Mouse (Mus musculus) midbrain, embryonic 14.5 days (tissue): ENCODE data around the gene Mpdu1. TPM values are rescaled to one million over a fixed set of nuclear protein-coding genes. Genes with fewer than 3 reads are reported as not detected.
"Not testable (repeated sequence)": the region's sequence is repeated elsewhere in the genome, so short reads cannot be mapped to it uniquely, and the experiment has no call there.

Source experiments
- ATAC-seq: fragments of 200-750 bp; cut with Nextera tagmentation; 2 replicates; pipeline ENCODE4 v1.8.0; 2017; ENCODE audit warnings: moderate number of reproducible peaks, moderate library complexity; ENCODE audit not compliant: low FRiP score, low TSS enrichment
- DNase-seq: peaks from one replicate; pipeline ENCODE4 v3.0.0-alpha.2; 2015
- H3K27ac ChIP-seq: fragments of 300-500 bp; sonication (generic); replicated peaks from 2 replicates; pipeline ENCODE4 v1.5.1; 2014; ENCODE audit warnings: mild to moderate bottlenecking, low read depth, low read length, moderate library complexity
- H3K27me3 ChIP-seq: fragments of 300-500 bp; sonication (generic); 2 replicates; pipeline ENCODE4 v1.6.1; 2014; ENCODE audit warnings: low read length, control low read depth, mixed read lengths; ENCODE audit not compliant: control insufficient read depth, insufficient read depth
- H3K36me3 ChIP-seq: fragments of 300-500 bp; sonication (generic); 2 replicates; pipeline ENCODE4 v1.6.1; 2014; ENCODE audit warnings: low read length, control low read depth; ENCODE audit not compliant: control insufficient read depth, insufficient read depth
- H3K4me1 ChIP-seq: fragments of 300-500 bp; sonication (generic); 2 replicates; pipeline ENCODE4 v1.6.1; 2014; ENCODE audit warnings: mild to moderate bottlenecking, antibody characterized with exemption, low read length, control low read depth; ENCODE audit not compliant: control insufficient read depth, insufficient read depth
- H3K4me2 ChIP-seq: fragments of 300-500 bp; sonication (generic); 2 replicates; pipeline ENCODE4 v1.6.1; 2014; ENCODE audit warnings: mild to moderate bottlenecking, low read length, moderate library complexity
- H3K4me3 ChIP-seq: fragments of 300-500 bp; sonication (generic); replicated peaks from 2 replicates; pipeline ENCODE4 v1.5.1; 2014; ENCODE audit warnings: low read depth, low read length
- H3K9ac ChIP-seq: fragments of 300-500 bp; sonication (generic); replicated peaks from 2 replicates; pipeline ENCODE4 v1.6.1; 2014; ENCODE audit warnings: mild to moderate bottlenecking, low read length, moderate library complexity
- H3K9me3 ChIP-seq: fragments of 300-500 bp; sonication (generic); 2 replicates; pipeline ENCODE4 v1.6.1; 2016; ENCODE audit warnings: low read length, control low read depth, mixed read lengths; ENCODE audit not compliant: control insufficient read depth
- WGBS: fragments of 180-500 bp; shearing (Covaris S2); extraction: QIAGEN DNeasy Blood & Tissue Kit; methylation state at CpG from one replicate; pipeline ENCODE4 v1.1.7; 2014; 5-methylcytosine and 5-hydroxymethylcytosine counted together
- polyA plus RNA-seq: library from polyadenylated mRNA; unstranded; fragments of >200 nt; fragmentation: Nextera tagmentation; extraction: Ambion mirVana; gene quantifications from 2 replicates; pipeline ENCODE4 v1.2.1, GENCODE M21; 2014

Gene Mpdu1
- polyA plus RNA-seq, 1 experiment from 2014 or later = 64.0 TPM

DNA sequence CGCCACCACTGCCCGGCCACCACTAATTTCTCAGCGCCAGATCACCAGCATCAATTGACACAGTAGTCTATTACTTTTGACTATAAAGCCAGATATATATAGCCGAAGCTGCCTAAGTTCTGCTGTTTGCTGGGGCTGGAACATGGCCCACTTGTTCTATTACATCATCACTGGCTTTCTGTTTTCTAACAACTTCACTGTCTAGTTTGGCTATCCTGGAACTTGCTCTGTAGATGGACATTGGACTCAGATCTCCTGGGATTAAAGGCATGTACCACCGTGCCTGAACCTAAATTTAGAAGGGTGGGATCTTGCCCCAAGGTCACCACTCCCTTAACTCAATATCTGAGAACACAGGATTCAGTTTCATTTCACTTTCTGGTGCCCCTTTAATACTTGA lies 16.6 kb downstream of the Mpdu1 start:
- no peak overlapping the region for H3K9ac ChIP-seq
- no peak overlapping the region for H3K27ac ChIP-seq
- WGBS = 96% methylated on average over 5 of the region's 5 CpGs
- H3K4me1 ChIP-seq = no peaks in the 10 kb centered on the region
- H3K9me3 ChIP-seq = no peaks in the 10 kb centered on the region
- peaks cover 99% of the 10 kb centered on the region for H3K36me3 ChIP-seq
- DNase-seq (no peak), ATAC-seq (no peak)
- no peak overlapping the region for H3K4me2 ChIP-seq
- no peak overlapping the region for H3K4me3 ChIP-seq
- H3K27me3 ChIP-seq = no peaks in the 10 kb centered on the region

DNA sequence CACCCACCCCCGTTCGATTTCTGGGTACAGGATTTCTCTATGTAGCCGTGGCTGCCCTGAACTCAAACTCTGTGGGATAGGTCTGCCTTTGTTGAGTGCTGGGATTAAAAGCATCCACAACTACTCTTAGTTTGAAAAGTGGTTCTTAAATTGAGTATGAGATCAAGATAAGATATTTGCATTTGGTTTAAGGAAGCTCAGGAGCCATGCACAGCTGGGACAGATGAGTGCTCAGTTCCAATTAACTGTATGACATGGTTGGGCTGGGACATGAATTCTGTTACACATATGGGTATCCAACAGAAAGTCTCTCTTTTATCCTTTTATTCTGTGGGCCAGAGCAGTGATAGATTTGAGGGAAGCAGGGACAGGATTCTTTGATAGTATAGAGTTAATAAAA lies 27.0 kb downstream of the Mpdu1 start:
- no peak for DNase-seq
- Histone ChIP-seq H3K27me3 (no peaks in the 10 kb centered on the region), H3K4me2 (peak overlapping the region; percentile 57), H3K9ac (0 out of 2 replicates have a peak overlapping the region, but pooled peaks have one; percentile 16), H3K4me1 (peaks cover 23% of the 10 kb centered on the region), H3K9me3 (no peaks in the 10 kb centered on the region), H3K4me3 (no peak overlapping the region), H3K27ac (no peak overlapping the region), H3K36me3 (peaks cover 25% of the 10 kb centered on the region)
- 88% methylated on average over 3 of the region's 3 CpGs for WGBS
- no peak for ATAC-seq

DNA sequence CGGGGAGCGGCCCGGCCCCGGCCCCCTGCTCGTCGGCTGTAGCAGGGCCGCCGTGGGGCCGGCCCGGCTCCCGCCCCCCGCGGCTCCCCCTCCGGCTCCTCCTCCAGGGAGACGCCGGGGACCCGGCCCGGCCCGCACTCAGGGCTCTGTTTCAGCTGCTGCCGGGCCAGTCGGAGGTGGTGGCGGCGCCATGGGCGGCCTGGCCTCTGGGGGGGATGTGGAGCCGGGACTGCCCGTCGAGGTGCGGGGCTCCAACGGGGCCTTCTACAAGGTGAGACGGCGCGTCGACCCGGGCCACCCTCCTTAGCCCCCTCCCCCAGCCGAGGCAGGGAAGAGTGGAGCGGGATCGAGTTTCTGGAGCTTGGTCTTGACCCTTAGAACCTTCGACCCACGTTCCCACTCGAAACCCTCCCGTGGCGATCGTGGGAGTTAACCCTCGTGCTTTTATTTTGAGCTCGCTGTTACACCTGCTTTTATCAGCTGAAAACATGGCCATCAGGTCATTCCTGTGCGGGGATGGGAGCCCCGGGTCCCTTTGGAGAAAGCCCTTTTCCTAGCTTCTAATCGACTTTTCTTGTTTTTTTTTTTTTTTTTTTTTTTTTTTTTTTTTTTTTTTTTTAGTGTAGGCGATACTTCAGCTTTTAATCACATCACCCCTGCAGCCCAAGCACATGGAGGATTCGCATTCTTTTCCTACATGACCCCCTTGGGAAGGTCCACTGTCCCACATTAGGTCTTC lies 29.1 kb downstream of the Mpdu1 start:
- Histone ChIP-seq H3K4me1 (peaks cover 23% of the 10 kb centered on the region), H3K4me3 (peak overlapping the region; percentile 99), H3K36me3 (peaks cover 11% of the 10 kb centered on the region; the same call in 1 of the 2 replicates), H3K9ac (peak overlapping the region; percentile 94), H3K27me3 (no peaks in the 10 kb centered on the region), H3K9me3 (no peaks in the 10 kb centered on the region), H3K4me2 (peak overlapping the region; percentile 57), H3K27ac (peak overlapping the region; percentile 96)
- ATAC-seq = peak; percentile 66
- WGBS = under 1% methylated on average over 47 of the region's 50 CpGs
- DNase-seq = no peak

GRCm38 (mm10) chr11:69632284-69633089 lies 30.0 kb downstream of the Mpdu1 start, which contains the start of gene Fxr2:
Gene Fxr2 (plus strand): TSS chr11:69632990.
- peak; percentile 98 for ATAC-seq
- Histone ChIP-seq H3K9ac (peak within 1 kb of the TSS; percentile 94), H3K4me2 (peak within 1 kb of the TSS; percentile 57), H3K4me3 (peak within 1 kb of the TSS; percentile 99), H3K27me3 (no peaks in the 10 kb centered on the region), H3K9me3 (no peaks in the 10 kb centered on the region), H3K27ac (peak within 1 kb of the TSS; percentile 96), H3K4me1 (peaks cover 23% of the 10 kb centered on the region), H3K36me3 (peaks cover 3% of the 10 kb centered on the region; the same call in 1 of the 2 replicates)
- peak; percentile 100 for DNase-seq
- under 1% methylated on average over 51 of the region's 56 CpGs for WGBS

GRCm38 (mm10) chr11:69629802-69630201 lies 32.6 kb downstream of the Mpdu1 start:
- H3K9ac ChIP-seq = no peak overlapping the region
- no peak overlapping the region for H3K27ac ChIP-seq
- no peak overlapping the region for H3K4me2 ChIP-seq
- ATAC-seq (no peak), DNase-seq (peak; percentile 36)
- H3K4me1 ChIP-seq = peaks cover 14% of the 10 kb centered on the region
- no peak overlapping the region for H3K4me3 ChIP-seq
- H3K9me3 ChIP-seq = no peaks in the 10 kb centered on the region
- WGBS = 71% methylated on average over 1 of the region's 1 CpGs
- H3K27me3 ChIP-seq = no peaks in the 10 kb centered on the region
- H3K36me3 ChIP-seq = no peaks in the 10 kb centered on the region

GRCm38 (mm10) chr11:69628286-69628685 lies 34.2 kb downstream of the Mpdu1 start:
- ATAC-seq = no peak
- DNase-seq = peak; percentile 90
- H3K36me3 ChIP-seq = no peaks in the 10 kb centered on the region
- peaks cover 3% of the 10 kb centered on the region; the same call in 1 of the 2 replicates for H3K4me1 ChIP-seq
- H3K27me3 ChIP-seq = no peaks in the 10 kb centered on the region
- H3K9me3 ChIP-seq = no peaks in the 10 kb centered on the region
- H3K4me3 ChIP-seq = no peak overlapping the region
- H3K9ac ChIP-seq = no peak overlapping the region
- H3K4me2 ChIP-seq = no peak overlapping the region
- 37% methylated on average over 6 of the region's 6 CpGs for WGBS
- H3K27ac ChIP-seq = no peak overlapping the region

GRCm38 (mm10) chr11:69624339-69624738 lies 38.1 kb downstream of the Mpdu1 start:
- H3K4me3 ChIP-seq, H3K4me2 ChIP-seq, H3K9me3 ChIP-seq, DNase-seq, H3K36me3 ChIP-seq, ATAC-seq, H3K27ac ChIP-seq, H3K9ac ChIP-seq, H3K27me3 ChIP-seq: not testable (repeated sequence)
- WGBS = 80% methylated on average over 2 of the region's 2 CpGs
- H3K4me1 ChIP-seq = peaks cover 18% of the 10 kb centered on the region

- Histone ChIP-seq H3K9me3 (no peaks in the 10 kb centered on the region), H3K36me3 (no peaks in the 10 kb centered on the region), H3K4me3 (peak overlapping the region; percentile 42; the same call in 1 of the 2 replicates), H3K27me3 (no peaks in the 10 kb centered on the region), H3K4me1 (peaks cover 18% of the 10 kb centered on the region), H3K27ac (no peak overlapping the region), H3K9ac (peak overlapping the region; percentile 62), H3K4me2 (peak overlapping the region; percentile 81)
- no peak for DNase-seq
- ATAC-seq = no peak
- 76% methylated on average over 4 of the region's 4 CpGs for WGBS
These were observed 39.4 kb downstream of the Mpdu1 start for GRCm38 (mm10) chr11:69623006-69623405.
